In the genomic region with DNA sequence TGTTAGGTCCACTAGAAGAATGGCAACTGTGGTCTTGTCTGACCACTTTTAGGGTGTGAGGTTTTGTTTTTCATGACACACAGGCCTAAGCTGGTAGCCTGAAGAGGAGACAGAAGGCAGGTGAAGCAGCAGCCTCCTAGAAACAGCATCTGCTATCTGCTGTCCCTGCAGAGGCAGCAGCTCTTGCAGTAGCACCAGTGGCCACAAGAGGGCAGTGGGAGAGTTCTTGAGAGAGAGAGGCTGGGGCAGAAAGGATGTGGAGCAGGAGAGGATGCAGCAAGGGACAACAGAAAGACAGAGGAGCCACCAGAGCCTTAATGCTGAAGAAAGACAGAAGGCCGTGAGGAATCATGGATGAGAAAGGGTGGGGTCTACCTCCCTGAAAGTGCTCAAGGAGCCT, we compare ENCODE assay signal across 8 mouse cellular contexts.
A peak's percentile ranks its signal among the peaks of the same experiment; 100 is the strongest.
DNase-seq lines count a peak whose midpoint lies in the region; ATAC-seq lines count a peak whose summit lies in the region.

No protein-coding gene starts in this region.

- DNase-seq in heart, adult 18-20 months: peak; percentile 16 to 80
- peak; percentile 66 to 73 for DNase-seq in adrenal gland, postnatal 36 days
- peak; percentile 40 for DNase-seq in embryonic facial prominence, embryonic 14.5 days (ENCODE audit: low spot score)
- DNase-seq in hindbrain, embryonic 14.5 days (ENCODE audit: low spot score): peak; percentile 73
- peak; percentile 44 to 68 for DNase-seq in left cerebral cortex, postnatal 10 days (ENCODE audit: extremely low spot score in 1 of 2, low spot score in 2 of 2)
- DNase-seq in naive thymus-derived CD4-positive, alpha-beta T cell, adult 2 months (ENCODE audit: low read depth): peak; percentile 17
- DNase-seq in telencephalon, adult 2 months (ENCODE audit: low read depth, low spot score): peak; percentile 2

- no peaks in the 10 kb centered on the region for H3K9me3 ChIP-seq in heart, embryonic 11.5 days (replicated peaks; ENCODE audit: control insufficient read depth, low read length)
- no peaks in the 10 kb centered on the region for H3K9me3 ChIP-seq in embryonic facial prominence, embryonic 14.5 days (ENCODE audit: control insufficient read depth, low read length)
- H3K9me3 ChIP-seq in hindbrain, embryonic 14.5 days (ENCODE audit: control insufficient read depth, low read length): no peaks in the 10 kb centered on the region

- H3K36me3 ChIP-seq in heart, embryonic 11.5 days (ENCODE audit: control insufficient read depth, insufficient read depth, low read length): no peaks in the 10 kb centered on the region
- no peaks in the 10 kb centered on the region for H3K36me3 ChIP-seq in embryonic facial prominence, embryonic 14.5 days (ENCODE audit: control insufficient read depth, insufficient read depth, low read length)
- no peaks in the 10 kb centered on the region for H3K36me3 ChIP-seq in hindbrain, embryonic 14.5 days (replicated peaks; ENCODE audit: control insufficient read depth, insufficient read depth)

- 50% methylated on average over 1 of the region's 1 CpGs for WGBS in heart, embryonic 11.5 days (ENCODE audit: insufficient replicate concordance)
- 29% methylated on average over 1 of the region's 1 CpGs for WGBS in embryonic facial prominence, embryonic 14.5 days
- WGBS in hindbrain, embryonic 14.5 days: 50% methylated on average over 1 of the region's 1 CpGs

- H3K9ac ChIP-seq in heart, embryonic 11.5 days (ENCODE audit: low read depth, low read length): no peak overlapping the region
- no peak overlapping the region for H3K9ac ChIP-seq in embryonic facial prominence, embryonic 14.5 days (ENCODE audit: low read depth, low read length)
- H3K9ac ChIP-seq in hindbrain, embryonic 14.5 days: no peak overlapping the region

- intact Hi-C loops in left cerebral cortex, postnatal 10 days (cut with DNase I): no loop called here

- H3K4me1 ChIP-seq in heart, embryonic 11.5 days (ENCODE audit: control insufficient read depth, insufficient read depth, low read length): no peaks in the 10 kb centered on the region
- H3K4me1 ChIP-seq in embryonic facial prominence, embryonic 14.5 days (ENCODE audit: control insufficient read depth, insufficient read depth, low read length): no peaks in the 10 kb centered on the region
- H3K4me1 ChIP-seq in hindbrain, embryonic 14.5 days (replicated peaks; ENCODE audit: control insufficient read depth, insufficient read depth, low read length): no peaks in the 10 kb centered on the region

- H3K27ac ChIP-seq in heart, embryonic 11.5 days (ENCODE audit: low read depth, low read length): no peak overlapping the region
- H3K27ac ChIP-seq in embryonic facial prominence, embryonic 14.5 days (replicated peaks; ENCODE audit: low read depth, low read length): no peak overlapping the region
- H3K27ac ChIP-seq in hindbrain, embryonic 14.5 days: no peak overlapping the region

- H3K4me3 ChIP-seq in heart, embryonic 11.5 days (ENCODE audit: low read depth, low read length): no peak overlapping the region
- H3K4me3 ChIP-seq in embryonic facial prominence, embryonic 14.5 days (ENCODE audit: low read depth, low read length): no peak overlapping the region
- no peak overlapping the region for H3K4me3 ChIP-seq in hindbrain, embryonic 14.5 days (replicated peaks; ENCODE audit: low read length)

- no peak overlapping the region for H3K4me2 ChIP-seq in heart, embryonic 11.5 days
- no peak overlapping the region for H3K4me2 ChIP-seq in embryonic facial prominence, embryonic 14.5 days (ENCODE audit: low read depth, low read length)
- H3K4me2 ChIP-seq in hindbrain, embryonic 14.5 days (replicated peaks): no peak overlapping the region

- no peaks in the 10 kb centered on the region for H3K27me3 ChIP-seq in heart, embryonic 11.5 days (ENCODE audit: control insufficient read depth, insufficient read depth, low read length)
- no peaks in the 10 kb centered on the region for H3K27me3 ChIP-seq in embryonic facial prominence, embryonic 14.5 days (replicated peaks; ENCODE audit: control insufficient read depth, insufficient read depth, low read length)
- H3K27me3 ChIP-seq in hindbrain, embryonic 14.5 days (ENCODE audit: control insufficient read depth, insufficient read depth, low read length): no peaks in the 10 kb centered on the region

- no peak for ATAC-seq in heart, embryonic 11.5 days (replicated peaks; ENCODE audit: insufficient number of reproducible peaks, low FRiP score, low TSS enrichment)
- ATAC-seq in embryonic facial prominence, embryonic 14.5 days (ENCODE audit: low read depth): no peak
- no peak for ATAC-seq in hindbrain, embryonic 14.5 days (ENCODE audit: low FRiP score)

Comparison
In these comparisons a context has a peak if more than half of its experiments do, and no peak if none do; other contexts are left out.
1. DNase-seq: peak in every context shown above with its lines; median percentile 73 in hindbrain, embryonic 14.5 days; 70 in adrenal gland, postnatal 36 days; 56 in left cerebral cortex, postnatal 10 days; 48 in heart, adult 18-20 months; 40 in embryonic facial prominence, embryonic 14.5 days; 17 in naive thymus-derived CD4-positive, alpha-beta T cell, adult 2 months; 2 in telencephalon, adult 2 months.